Mouse (Mus musculus) lung, adult 2 months (tissue): ENCODE results near the gene Cebpg.

Source experiments
- CTCF ChIP-seq: fragments of 200-500 bp; IDR thresholded peaks from 2 replicates; pipeline ENCODE4 v1.5.1; 2011; ENCODE audit warnings: mild to moderate bottlenecking, low read length, control low read depth; ENCODE audit not compliant: insufficient read depth
- POLR2A ChIP-seq: fragments of 200-500 bp; IDR thresholded peaks from 2 replicates; pipeline ENCODE4 v1.6.1; 2011; ENCODE audit warnings: low read depth, mild to moderate bottlenecking, control low read depth, low read length, borderline replicate concordance; ENCODE audit errors: extremely low read depth

- TF ChIP-seq CTCF (no peak), POLR2A (no peak)
Measured at GRCm38 (mm10) chr7:35064286-35065258, 8.2 kb upstream of the Cebpg start.
